Mouse (Mus musculus): ENCODE results near the gene Gm45140. TPM values are rescaled to one million over a fixed set of nuclear protein-coding genes. Genes with fewer than 3 reads are reported as not detected.

Gene Gm45140
- polyA plus RNA-seq, 1 experiment from 2014 or later: 3.4 TPM

DNA sequence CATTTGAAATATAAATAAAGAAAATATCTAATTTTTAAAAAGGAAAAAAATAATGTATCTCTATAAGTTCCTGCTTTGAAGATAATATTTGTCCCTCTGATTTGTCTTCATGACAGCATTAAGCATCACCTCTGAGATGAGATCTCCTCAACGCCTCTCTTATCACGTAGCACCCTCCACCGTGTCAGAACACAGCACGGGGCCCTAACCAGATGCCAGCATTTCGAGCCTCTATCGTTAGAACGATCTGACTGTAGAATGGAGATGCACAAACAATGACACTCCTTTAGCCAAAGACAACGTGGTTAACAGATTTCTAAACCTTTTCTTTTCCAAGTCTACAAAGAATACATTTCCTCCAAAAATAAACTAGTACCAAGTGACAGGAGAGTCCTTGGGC is 51.6 kb downstream of the Gm45140 start:
- 79% methylated on average over 8 of the region's 8 CpGs for WGBS
- Histone ChIP-seq H3K36me3 (no peaks in the 10 kb centered on the region), H3K27me3 (no peaks in the 10 kb centered on the region), H3K4me2 (replicated peaks) (no peak overlapping the region), H3K9me3 (replicated peaks) (no peaks in the 10 kb centered on the region), H3K4me1 (0 out of 2 replicates have a peak, but pooled peaks cover 6% of the 10 kb centered on the region), H3K9ac (no peak overlapping the region), H3K27ac (replicated peaks) (no peak overlapping the region), H3K4me3 (replicated peaks) (no peak overlapping the region)
- ATAC-seq (ENCODE audit: insufficient number of reproducible peaks, low FRiP score, low TSS enrichment, low read depth): no peak

DNA sequence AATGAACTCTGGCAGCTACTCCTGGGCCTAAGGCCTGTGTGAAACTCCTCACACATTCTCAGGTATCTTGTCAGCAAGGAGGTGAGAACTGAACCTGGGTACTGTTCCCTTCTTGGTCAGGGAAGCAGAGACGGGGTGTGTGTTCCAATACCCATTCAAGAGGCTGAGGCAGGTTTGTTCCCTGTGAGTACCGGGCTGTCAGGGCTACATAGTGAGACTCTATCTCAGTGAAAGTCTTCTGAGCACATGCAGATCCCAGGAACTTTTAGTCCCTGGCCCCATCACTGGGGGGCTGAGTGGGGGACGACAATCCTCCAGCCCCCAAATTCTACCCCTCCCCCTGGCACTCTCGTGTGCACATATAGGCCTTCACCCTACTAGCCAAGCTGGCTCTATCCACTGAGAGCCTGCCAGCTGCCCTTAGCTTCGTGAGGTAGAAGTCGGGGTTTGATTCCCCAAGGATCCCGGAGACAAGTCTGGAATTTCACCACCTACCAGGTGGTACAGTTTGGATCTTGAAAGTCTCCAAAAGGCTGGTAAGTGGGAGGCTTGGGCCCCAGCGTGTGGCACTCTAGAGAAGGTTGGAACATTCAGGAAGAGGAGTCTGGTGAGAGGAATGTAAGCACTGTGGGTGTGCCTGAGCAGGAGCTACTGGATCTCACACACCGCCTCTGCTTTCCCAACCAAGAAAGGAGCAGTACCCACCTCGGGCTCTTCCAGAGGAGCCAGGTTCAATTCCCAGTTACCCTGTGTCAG is 54.9 kb downstream of the Gm45140 start:
- H3K9me3 ChIP-seq (replicated peaks): no peaks in the 10 kb centered on the region
- H3K27me3 ChIP-seq: no peaks in the 10 kb centered on the region
- no peaks in the 10 kb centered on the region for H3K36me3 ChIP-seq
- no peak overlapping the region for H3K4me2 ChIP-seq (replicated peaks)
- ATAC-seq (ENCODE audit: insufficient number of reproducible peaks, low FRiP score, low TSS enrichment, low read depth): no peak
- H3K4me3 ChIP-seq (replicated peaks): no peak overlapping the region
- H3K27ac ChIP-seq (replicated peaks): no peak overlapping the region
- no peak overlapping the region for H3K9ac ChIP-seq
- 77% methylated on average over 10 of the region's 10 CpGs for WGBS
- no peaks in the 10 kb centered on the region for H3K4me1 ChIP-seq

DNA sequence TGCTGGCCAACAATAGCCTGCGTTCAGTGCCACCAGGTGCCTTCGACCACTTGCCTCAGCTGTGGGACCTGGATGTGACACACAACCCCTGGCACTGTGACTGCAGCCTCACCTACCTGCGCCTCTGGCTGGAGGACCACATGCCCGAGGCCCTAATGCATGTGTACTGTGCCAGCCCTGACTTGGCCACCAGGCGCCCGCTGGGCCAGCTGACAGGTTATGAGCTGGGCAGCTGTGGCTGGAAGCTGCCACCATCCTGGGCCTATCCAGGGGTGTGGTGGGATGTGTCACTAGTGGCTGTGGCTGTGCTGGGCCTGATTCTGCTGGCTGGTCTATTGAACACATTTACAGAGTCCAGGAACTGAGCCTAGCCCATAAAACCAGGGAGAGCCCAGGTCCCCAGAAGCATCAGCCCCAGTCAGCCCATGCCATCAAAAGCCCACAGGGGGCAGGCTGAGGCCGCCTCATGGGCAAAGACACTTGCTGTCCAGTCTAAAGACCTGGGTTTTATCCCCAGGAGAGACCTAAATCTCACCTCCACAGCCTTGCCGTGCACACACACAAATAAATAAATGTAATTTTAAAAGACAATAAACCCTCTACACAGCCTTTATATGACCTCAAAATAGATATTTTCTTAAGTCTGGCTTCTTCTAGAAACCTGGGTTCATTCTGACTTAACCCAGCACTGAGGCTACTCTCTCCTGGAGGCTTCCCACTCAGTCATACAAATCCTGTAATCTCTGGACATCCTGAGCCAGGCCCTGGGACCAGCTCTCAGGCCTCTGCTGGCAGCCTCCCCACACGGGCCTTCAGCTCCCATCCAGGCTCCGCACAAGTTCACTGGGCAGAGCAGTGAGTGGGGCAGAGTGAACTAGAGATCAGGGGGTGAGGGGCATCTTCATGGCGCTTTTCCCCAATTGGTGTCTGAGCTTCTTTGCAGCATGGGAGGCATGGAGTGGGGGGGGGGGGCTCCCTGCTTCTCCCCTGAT is 56.1 kb downstream of the Gm45140 start:
- no peak overlapping the region for H3K27ac ChIP-seq (replicated peaks)
- no peak overlapping the region for H3K9ac ChIP-seq
- no peak for ATAC-seq (ENCODE audit: insufficient number of reproducible peaks, low FRiP score, low TSS enrichment, low read depth)
- H3K36me3 ChIP-seq: no peaks in the 10 kb centered on the region
- no peaks in the 10 kb centered on the region for H3K27me3 ChIP-seq
- WGBS: 81% methylated on average over 11 of the region's 11 CpGs
- no peaks in the 10 kb centered on the region for H3K4me1 ChIP-seq
- no peak overlapping the region for H3K4me2 ChIP-seq (replicated peaks)
- no peak overlapping the region for H3K4me3 ChIP-seq (replicated peaks)
- no peaks in the 10 kb centered on the region for H3K9me3 ChIP-seq (replicated peaks)

DNA sequence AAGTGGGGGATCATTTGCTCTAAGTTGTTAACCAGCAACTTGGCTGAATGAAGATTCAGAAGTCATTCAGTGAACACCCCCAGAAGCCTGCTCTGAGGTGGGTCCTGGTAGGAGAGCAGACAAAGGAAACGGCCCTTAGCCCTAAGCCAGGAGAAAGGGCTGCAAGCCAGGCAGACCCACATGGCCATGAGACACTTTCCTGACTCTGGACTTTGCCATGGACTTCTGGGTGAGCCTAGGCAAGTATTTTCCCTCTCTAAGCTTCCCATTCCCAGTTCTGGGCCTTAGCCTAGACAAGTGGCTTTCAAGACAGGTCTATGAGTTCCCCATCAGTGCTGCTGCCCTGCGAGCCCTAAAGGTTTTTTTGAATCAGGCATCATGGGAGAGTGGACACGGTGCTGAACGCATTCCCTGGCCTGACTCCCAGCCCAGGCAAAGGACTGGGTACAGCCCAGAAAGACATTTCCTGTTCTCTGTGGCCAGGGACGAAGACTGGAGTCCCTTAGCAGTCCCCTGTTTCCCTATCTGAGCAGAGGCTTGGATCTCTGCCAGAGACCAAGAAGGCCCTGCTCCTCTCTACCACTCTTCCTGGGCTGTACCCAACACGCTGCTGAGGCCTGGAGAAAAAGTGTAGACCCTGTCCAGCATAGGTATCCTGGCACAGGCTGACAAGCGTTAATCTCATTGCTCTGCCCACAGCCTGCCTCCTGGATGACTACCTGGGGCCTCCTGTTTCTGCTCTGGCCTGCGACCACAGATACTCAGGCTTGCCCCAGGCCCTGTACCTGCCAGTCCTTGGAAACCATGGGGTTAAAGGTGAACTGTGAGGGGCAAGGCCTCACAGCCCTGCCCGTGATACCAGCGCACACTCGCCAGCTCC is 57.1 kb downstream of the Gm45140 start:
- Histone ChIP-seq H3K4me3 (replicated peaks) (no peak overlapping the region), H3K4me1 (no peaks in the 10 kb centered on the region), H3K27ac (replicated peaks) (no peak overlapping the region), H3K4me2 (replicated peaks) (no peak overlapping the region), H3K36me3 (no peaks in the 10 kb centered on the region), H3K9me3 (replicated peaks) (no peaks in the 10 kb centered on the region), H3K9ac (no peak overlapping the region), H3K27me3 (no peaks in the 10 kb centered on the region)
- 68% methylated on average over 11 of the region's 11 CpGs for WGBS
- ATAC-seq (ENCODE audit: insufficient number of reproducible peaks, low FRiP score, low TSS enrichment, low read depth): no peak

DNA sequence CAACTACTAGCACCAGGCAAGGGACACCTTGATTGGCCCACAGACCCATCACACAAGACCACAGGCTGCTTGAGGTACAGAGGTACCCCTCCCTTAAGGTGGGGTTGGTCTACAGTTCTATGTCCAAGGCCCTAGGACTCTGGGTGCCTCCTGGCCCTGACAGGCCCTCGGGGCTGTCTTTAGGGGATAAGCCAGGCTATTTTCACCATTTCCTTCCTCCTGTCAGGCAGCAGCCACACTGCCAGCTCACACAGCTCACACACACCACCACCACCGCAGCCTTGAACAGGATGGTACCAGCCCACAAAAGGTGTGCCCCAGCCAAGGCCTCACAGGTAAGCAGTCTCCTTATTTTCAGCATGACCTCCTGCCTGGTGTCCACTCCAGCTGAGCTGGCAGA is 57.8 kb downstream of the Gm45140 start, which contains the start of gene Gp9:
Gene Gp9 (plus strand): TSS at position 231 of the 400 bp plus-strand sequence.
- Histone ChIP-seq H3K9me3 (replicated peaks) (no peaks in the 10 kb centered on the region), H3K4me1 (no peaks in the 10 kb centered on the region), H3K4me3 (replicated peaks) (no peak within 1 kb of the TSS), H3K27ac (replicated peaks) (no peak within 1 kb of the TSS), H3K27me3 (no peaks in the 10 kb centered on the region), H3K4me2 (replicated peaks) (no peak within 1 kb of the TSS), H3K36me3 (no peaks in the 10 kb centered on the region), H3K9ac (no peak within 1 kb of the TSS)
- ATAC-seq (ENCODE audit: insufficient number of reproducible peaks, low FRiP score, low TSS enrichment, low read depth): no peak
- WGBS: 65% methylated on average over 2 of the region's 2 CpGs

DNA sequence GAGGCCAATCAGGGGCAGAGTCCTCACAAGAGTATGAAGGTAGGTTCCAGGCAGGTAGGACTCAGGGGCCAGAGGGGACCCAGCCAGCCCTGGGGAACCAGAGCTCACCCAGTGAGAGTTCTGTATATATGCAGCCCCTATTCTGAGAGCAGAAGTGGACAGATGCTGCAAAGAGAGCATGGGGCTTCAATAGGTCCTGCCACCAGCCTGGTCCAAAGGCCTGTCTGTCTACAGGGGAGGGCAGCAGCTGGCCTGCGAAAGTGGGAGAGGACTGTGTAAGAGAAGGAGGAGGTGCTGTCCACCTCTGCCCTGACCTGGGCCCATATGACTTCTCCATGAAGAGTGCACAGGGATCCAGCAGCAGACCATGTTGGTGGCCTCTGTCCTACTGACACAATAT is 58.9 kb downstream of the Gm45140 start:
- H3K27ac ChIP-seq (replicated peaks): no peak overlapping the region
- 86% methylated on average over 1 of the region's 1 CpGs for WGBS
- H3K36me3 ChIP-seq: no peaks in the 10 kb centered on the region
- H3K4me1 ChIP-seq: no peaks in the 10 kb centered on the region
- H3K9ac ChIP-seq: no peak overlapping the region
- no peaks in the 10 kb centered on the region for H3K9me3 ChIP-seq (replicated peaks)
- H3K4me3 ChIP-seq (replicated peaks): no peak overlapping the region
- no peak for ATAC-seq (ENCODE audit: insufficient number of reproducible peaks, low FRiP score, low TSS enrichment, low read depth)
- H3K27me3 ChIP-seq: no peaks in the 10 kb centered on the region
- H3K4me2 ChIP-seq (replicated peaks): no peak overlapping the region

DNA sequence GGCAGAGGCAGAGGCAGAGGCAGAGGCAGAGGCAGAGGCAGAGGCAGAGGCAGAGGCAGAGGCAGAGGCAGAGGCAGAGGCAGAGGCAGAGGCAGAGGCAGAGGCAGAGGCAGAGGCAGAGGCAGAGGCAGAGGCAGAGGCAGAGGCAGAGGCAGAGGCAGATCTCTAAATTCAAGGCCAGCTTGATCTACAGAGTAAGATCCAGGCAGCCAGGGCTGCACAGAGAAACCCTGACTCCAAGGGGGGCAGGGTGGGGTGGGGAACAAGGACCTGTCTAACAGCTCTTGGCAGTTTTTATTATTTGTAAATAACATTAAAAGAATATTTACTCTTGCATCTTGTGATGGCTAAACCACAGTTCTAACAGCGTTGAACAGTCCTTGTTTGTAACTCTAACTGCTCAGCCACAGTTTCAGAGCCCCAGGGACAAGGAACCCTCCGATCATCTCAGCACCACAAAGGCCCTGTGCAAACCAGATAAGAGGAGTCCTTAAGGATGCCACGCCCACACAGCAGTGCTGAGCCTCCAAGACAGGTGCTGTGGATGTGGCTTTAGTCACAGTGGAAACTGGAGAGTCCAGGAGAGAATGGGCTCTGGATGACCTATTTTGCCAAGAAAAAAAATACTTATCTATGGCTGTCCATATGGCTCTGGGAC is 59.9 kb downstream of the Gm45140 start:
- H3K27me3 ChIP-seq: no peaks in the 10 kb centered on the region

DNA sequence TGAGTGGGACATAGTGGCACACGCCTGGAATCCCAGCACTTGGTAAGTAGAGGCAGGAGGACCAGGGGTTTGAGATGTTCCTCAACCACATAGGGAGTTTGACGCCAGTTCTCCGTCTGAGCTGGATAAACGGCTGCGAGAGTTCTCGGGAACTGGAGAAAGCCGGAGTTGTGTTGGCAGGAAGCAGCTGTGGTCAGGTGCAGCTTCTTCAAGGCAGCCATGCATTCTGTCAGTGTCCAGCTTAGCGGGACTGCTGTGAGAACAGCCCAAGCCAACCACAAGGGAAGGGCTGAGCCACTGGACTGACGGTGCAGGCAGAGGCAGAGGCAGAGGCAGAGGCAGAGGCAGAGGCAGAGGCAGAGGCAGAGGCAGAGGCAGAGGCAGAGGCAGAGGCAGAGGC is 60.7 kb downstream of the Gm45140 start:
- Histone ChIP-seq H3K27me3 (no peaks in the 10 kb centered on the region), H3K9me3 (replicated peaks) (no peaks in the 10 kb centered on the region), H3K9ac (no peak overlapping the region), H3K4me3 (replicated peaks) (no peak overlapping the region), H3K4me1 (no peaks in the 10 kb centered on the region), H3K4me2 (replicated peaks) (no peak overlapping the region), H3K36me3 (no peaks in the 10 kb centered on the region), H3K27ac (replicated peaks) (no peak overlapping the region)
- 81% methylated on average over 9 of the region's 9 CpGs for WGBS
- ATAC-seq (ENCODE audit: insufficient number of reproducible peaks, low FRiP score, low TSS enrichment, low read depth): no peak

More for the DNA sequence above, 59.9 kb downstream of the Gm45140 start:
- no peaks in the 10 kb centered on the region for H3K4me1 ChIP-seq
- no peak overlapping the region for H3K4me2 ChIP-seq (replicated peaks)
- H3K27ac ChIP-seq (replicated peaks): no peak overlapping the region
- no peak overlapping the region for H3K9ac ChIP-seq
- WGBS: 57% methylated on average over 3 of the region's 3 CpGs
- ATAC-seq (ENCODE audit: insufficient number of reproducible peaks, low FRiP score, low TSS enrichment, low read depth): no peak
- H3K36me3 ChIP-seq: no peaks in the 10 kb centered on the region
- no peak overlapping the region for H3K4me3 ChIP-seq (replicated peaks)
- H3K9me3 ChIP-seq (replicated peaks): no peaks in the 10 kb centered on the region

DNA sequence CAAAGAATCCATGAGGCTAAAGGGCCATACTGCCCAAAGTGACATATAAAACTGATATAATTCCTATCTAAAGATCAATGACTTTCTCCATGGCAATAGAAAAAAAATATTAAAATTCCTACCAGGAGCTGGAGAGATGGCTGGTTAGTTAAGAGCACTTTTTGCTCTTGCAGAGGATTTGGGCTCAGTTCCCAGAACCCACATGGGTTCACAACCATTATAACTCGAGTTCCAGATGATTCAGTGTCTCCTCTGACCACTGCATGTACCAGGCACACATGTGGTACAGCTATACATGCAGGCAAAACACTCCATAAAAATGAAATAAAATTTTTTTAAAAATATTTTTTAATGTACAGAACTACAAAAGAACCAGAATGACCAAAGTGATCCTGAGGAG is 61.1 kb downstream of the Gm45140 start:
- H3K9ac ChIP-seq: no peak overlapping the region
- H3K4me3 ChIP-seq (replicated peaks): no peak overlapping the region
- WGBS: 27% methylated on average over 1 of the region's 1 CpGs
- no peak overlapping the region for H3K4me2 ChIP-seq (replicated peaks)
- no peak for ATAC-seq (ENCODE audit: insufficient number of reproducible peaks, low FRiP score, low TSS enrichment, low read depth)
- H3K27me3 ChIP-seq: no peaks in the 10 kb centered on the region
- no peaks in the 10 kb centered on the region for H3K9me3 ChIP-seq (replicated peaks)
- H3K36me3 ChIP-seq: no peaks in the 10 kb centered on the region
- H3K4me1 ChIP-seq: no peaks in the 10 kb centered on the region
- H3K27ac ChIP-seq (replicated peaks): no peak overlapping the region

DNA sequence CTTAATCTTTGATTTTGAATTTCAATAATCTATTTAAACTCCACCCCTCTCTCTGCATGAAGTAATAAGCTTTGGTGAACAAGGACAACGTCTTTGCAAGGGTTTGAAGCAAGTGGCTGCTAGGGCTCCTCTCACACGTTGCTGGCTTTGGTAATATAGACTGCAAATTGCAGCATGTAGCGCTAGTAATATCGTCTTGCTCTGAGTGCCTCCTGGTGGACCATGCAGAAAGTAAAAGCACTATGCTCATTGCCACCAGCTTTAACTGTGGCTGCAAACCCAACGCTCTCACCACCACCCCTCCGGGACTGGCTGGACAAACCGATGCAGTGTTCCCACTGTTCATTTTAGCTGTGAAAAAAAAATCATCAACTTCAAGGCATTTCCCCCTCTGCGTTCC is 65.0 kb downstream of the Gm45140 start:
- Histone ChIP-seq H3K36me3 (no peaks in the 10 kb centered on the region), H3K9ac (no peak overlapping the region), H3K4me3 (replicated peaks) (no peak overlapping the region), H3K27me3 (no peaks in the 10 kb centered on the region), H3K4me1 (no peaks in the 10 kb centered on the region), H3K4me2 (replicated peaks) (no peak overlapping the region), H3K9me3 (replicated peaks) (no peaks in the 10 kb centered on the region), H3K27ac (replicated peaks) (no peak overlapping the region)
- no peak for ATAC-seq (ENCODE audit: insufficient number of reproducible peaks, low FRiP score, low TSS enrichment, low read depth)
- 47% methylated on average over 8 of the region's 8 CpGs for WGBS
